Mouse (Mus musculus): ENCODE results near the gene Setdb1.

The Setdb1 gene

DNA sequence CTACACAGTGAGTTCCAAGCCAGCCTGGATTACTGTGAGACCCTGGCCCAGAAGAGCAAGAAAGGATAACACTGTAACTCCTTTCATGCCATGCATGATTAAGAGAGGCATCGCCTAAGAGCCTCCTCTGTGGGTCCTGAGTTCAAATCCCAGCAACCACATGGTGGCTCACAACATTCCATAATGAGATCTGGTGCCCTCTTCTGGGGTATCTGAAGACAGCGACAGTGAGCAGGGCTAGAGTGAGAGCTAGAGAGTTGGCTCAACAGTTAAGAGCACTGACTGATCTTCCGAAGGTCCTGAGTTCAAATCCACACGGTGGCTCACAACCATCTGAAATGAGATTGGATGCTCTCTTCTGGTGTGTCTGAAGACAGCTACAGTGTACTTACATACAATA lies 82.5 kb downstream of the Setdb1 start:
- DNase-seq (ENCODE audit: inconsistent age in 2 of 2, low spot score in 1 of 2): no peak
